Mouse (Mus musculus) cerebellum, adult 2 months (tissue): ENCODE measurements around the gene Smim24.

Experiments
- CTCF ChIP-seq: fragments of 200-500 bp; IDR thresholded peaks from 2 replicates; pipeline ENCODE4 v1.5.1; 2011; ENCODE audit warnings: low read depth, mild to moderate bottlenecking, control low read depth, low read length, moderate library complexity, borderline replicate concordance; ENCODE audit not compliant: insufficient read depth
- POLR2A ChIP-seq: fragments of 200-500 bp; IDR thresholded peaks from 2 replicates; pipeline ENCODE4 v1.6.1; 2011; ENCODE audit warnings: low read length, control low read depth, borderline replicate concordance; ENCODE audit not compliant: insufficient read depth

DNA sequence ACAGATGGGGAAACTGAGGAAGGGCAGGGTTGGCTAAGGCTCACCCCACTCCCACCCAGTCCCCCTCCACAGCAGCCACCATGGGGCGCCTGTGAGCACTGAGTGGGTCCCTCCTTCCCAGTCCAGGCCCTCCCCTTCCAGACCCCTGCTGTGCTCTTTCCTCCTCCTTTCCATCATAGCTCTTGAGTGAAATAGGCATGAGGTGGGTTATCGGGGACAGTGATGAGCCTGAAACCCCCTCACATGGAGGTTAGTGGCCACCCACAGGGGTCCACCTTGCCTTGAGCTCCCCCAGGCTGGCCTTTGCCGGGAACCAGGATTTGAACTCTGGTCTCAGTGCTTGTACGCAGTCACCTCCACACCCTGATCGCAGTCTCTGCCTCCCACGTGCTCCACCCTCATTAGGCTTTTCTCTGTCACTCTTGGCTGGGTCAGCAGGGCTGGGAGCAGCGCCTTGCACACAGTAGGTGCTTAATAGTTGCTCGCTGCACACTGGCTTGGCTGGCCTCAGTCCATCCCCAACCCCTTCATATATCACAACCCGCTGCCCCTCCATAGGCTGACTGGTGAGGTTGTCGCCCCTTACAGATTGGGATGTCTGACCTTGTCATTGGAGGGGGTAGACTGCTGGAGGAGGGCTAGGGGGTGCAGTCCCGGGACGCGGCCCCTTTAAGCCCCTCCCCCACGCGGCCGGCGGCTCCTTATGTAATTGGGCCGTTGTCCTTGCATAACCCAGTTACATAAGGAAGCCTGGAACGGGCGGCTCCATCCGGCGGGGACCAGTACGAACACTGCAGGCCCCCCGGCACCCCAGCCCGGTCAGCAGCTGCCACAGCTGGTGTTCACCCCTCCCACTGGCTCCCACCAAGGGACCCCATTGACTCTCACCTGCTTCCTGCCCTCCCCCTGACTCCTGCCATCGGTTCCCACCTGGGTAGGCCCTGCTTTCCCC lies 20.7 kb downstream of the Smim24 start:
- TF ChIP-seq POLR2A = peak; percentile 39; the same call in 1 of the 2 replicates
- TF ChIP-seq CTCF = 0 out of 2 replicates have a peak, but pooled peaks have one; percentile 11
